Mouse (Mus musculus) retina, postnatal 7 days (tissue): ENCODE results near the gene Fam166a.

Experiments used
- DNase-seq: peaks from one replicate; pipeline ENCODE4 v3.0.0-alpha.2; 2012; ENCODE audit warnings: low read depth, low spot score

The Fam166a gene

DNA sequence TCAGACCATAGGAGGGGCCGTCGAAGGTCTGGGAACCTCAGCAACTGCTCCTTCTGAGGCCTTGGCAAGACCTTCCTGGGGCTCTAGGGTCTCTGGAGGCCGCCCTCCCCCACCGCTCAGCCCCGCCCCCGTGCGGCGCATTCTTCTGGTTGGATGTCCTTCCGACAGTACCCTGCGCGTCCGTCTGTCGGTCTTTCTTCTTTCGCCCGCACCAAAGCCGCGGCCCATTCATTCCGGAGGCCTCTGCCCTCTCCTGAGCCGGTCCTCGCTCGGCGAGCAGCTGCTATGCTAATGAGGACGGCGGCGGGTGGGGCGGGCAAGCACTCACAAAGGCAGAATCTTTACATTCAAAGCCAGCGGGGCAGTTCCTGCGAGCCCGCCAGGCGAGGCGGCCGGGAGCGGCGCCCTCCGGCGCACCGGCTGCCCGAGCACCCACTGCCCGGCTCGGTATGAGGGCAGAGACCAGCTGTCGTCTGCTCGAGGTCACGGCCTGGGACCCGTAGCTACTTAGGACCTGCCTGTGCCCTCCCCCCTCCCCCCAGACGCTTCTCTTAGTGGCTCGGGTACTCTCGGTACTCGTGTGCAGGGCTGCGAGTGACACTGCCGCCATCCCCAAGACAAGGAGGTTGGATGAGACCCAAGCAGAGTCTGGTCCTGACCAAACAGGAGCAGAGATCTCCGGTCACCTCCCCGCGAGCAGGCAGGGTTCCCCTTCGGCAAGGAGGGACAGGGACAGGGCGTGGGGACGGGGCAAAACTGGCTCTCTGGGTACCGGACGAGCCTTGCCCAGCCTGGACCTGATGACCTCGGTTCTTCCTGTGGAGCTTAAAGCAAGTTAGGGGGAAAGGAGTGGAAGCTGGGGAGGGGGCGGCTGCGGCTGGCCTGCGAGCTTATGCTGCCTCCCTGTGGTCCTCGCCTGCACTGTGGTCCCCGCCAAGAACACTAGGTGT lies 32.6 kb upstream of the Fam166a start:
- DNase-seq, result peak; percentile 49

DNA sequence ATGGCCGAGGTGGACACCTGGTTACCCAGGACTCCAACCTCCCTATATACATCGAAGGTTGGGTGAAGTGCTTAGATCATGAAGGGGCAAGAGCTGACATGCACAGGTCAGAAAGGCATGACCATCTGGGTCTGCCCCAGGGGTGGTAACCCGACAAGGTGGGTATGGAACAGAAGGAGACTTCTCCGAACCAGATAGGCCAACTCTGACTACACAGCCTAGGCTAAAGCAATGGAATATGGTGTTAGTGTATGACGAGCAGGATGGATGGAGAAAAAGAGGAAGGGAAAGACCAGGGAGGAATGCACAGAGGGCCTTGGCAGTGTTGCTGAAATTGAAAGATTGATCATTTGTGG lies 32.0 kb upstream of the Fam166a start:
- no peak for DNase-seq

DNA sequence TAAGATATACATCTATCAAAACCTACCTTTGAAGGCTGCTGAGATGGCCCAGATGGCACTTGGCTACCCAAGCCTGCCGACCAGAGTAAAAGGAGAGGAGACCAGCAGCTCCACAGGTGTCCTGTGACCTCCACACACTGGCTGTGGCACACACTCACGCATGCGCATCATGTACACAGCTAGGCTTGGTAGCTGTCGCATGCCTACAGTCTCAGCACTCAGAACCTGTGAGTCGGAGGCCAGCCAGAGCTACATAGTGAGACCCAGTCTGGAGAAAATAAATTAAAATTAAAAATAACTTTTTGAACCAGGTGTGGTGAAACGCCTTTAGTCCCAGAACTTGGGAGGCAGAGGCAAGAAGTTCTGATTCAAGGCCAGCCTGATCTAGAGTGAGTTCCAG lies 30.7 kb upstream of the Fam166a start:
- no peak for DNase-seq

DNA sequence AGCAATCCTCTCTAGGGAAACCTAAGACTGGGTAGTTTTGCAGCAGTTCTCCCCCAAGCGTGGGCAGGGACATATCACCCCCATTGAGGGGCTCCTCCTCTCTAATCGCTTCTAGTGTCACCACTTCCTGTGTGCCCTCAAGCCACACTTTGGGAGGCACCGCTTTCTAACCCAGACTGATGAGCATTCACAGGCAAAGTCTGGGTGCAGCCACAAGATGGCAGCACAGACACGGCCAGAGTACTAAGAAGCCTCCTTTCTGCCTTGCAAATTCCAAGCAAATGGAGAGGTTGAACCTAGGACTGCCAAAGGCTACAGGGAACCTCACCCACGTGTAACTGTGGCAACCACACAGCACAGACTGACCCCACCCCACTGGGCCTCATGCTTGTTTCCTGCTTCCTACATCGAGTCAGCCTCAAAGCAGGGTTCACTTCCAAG lies 25.2 kb upstream of the Fam166a start:
- DNase-seq, result peak; percentile 78

DNA sequence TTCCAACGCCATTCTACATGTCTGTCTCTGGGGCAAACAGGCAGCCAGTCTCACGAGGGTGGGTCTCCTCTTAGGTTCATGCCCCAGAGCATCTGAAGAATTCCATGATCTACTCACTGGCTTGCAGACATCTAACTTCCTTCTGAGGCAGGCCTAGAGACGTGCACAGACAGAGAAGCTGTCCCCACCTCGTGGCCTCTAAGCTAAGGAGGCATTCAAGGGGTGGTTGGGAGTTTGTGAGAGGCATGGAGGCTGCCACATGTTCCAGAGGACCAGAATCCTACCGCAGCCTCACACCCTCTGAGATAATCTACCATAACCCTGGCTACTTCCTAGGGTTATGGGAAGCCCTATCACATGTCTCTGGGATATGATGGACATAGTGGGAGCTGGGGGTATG lies 24.5 kb upstream of the Fam166a start:
- no peak for DNase-seq

DNA sequence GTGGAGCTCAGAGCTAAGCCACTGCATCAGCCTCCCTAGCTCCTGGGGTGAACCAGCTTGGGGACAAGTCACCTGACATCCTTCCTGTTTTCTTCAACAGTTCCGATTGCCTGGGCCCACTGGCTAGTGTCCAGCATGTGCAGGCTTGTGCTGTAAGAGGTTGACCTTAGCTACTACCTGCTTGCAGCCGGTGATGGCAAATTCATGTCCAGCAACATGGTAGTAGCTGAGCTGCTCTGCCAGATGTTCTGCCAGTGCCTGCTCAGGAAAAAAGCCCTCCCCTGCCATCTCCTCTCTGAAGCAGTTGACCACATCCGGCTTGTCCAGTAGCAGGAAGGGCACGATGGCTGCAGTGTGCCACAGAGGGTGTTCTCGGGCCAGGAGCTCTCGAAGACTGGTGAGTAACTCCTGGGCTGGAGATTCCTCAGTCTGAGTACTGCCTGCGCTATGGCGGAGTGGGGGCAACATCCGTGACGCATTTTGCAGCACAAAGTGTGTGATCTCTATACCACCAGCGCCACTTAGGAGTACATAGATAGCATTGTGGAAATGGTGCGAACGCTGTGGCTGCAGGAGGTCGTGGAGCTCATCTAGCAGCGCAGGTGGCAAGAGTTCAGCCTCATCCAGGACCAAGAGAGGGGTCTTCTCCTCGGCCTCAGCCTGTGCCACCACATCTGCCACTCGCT lies 23.9 kb upstream of the Fam166a start:
- no peak for DNase-seq

DNA sequence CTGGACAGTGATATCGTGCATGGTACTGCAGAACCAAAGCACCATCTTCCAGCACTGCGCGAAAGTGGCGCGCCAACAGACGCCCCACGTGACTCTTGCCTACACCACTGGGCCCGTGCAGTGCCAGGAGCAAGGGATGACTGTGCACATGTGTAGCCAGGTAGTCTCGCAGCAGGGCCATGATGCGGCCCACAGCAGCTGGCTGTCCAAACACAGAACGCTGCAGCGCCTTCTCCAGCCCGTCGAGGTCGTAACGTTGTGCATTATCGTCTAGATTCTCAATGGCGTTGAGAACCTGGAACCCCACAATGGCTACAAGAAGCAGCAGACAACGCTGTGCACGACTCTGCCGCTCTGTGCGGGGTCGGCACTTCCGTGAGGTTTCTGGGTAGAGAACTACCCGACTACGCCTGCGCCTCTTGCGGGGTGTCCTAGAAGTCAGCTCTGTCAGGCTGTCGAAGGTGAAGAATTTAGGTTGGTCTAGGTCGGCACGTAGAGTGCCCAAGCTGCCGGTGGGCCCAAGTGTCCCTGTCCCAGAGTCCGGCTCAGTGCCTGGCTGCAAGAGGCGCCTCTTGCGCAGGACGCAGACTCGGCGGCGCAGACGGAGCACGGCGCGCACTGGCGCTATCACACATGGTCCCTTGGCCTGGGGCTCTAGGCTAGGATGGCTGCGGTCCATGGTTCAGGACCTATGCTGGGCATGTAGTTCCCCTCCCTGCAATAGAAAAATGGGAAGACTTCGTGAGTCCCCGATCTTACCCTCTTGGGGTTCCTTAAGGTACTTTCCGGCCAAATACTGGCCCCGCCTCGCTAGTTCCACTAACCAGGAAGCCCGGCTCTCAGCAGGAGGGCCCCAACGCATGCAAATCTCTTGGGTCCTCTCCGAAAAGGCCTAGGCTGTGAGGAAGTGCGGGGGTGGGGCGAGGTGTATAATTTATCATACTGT lies 23.1 kb upstream of the Fam166a start:
- DNase-seq, result no peak

DNA sequence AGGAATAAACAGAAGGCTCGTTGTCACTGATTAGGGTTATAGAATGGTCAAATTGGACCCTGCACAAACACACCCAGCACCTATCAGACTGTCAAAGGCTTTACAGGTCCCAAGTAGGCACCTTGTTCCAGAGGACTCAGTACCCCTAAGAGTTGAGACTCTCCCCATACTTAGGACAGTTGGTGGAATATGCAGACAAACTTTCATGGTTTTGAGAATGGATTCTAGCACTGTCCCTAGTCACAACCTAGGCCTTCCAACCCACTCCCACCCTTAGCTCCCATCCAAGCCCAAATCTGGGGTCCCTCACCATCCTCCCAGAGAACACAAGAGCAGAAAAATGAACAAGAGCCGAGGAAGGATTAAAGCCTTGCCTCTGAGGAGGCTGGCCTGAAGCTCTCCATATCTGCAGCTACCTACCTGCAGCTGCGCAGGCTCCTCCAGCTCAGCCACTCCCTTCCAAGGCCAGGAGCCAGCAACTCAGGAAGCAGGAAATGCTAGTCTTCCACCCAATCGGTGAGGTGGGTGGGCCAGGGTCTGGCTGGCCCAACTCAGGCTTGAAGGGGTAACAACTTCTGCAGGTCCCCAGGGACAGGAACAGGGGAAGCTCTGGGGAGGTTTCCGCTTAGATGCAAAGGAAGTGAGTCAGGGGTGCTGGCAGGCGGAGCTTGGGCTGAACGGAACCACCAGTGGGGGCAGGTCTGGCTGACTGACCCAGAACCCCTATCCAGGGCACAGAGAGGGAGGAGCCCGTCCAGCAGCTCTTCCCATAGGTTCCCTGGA lies 22.2 kb upstream of the Fam166a start, which contains the start of gene Tor4a:
Tor4a (minus strand) TSS at position 715 of the 783 bp plus-strand sequence.
- DNase-seq, result no peak

DNA sequence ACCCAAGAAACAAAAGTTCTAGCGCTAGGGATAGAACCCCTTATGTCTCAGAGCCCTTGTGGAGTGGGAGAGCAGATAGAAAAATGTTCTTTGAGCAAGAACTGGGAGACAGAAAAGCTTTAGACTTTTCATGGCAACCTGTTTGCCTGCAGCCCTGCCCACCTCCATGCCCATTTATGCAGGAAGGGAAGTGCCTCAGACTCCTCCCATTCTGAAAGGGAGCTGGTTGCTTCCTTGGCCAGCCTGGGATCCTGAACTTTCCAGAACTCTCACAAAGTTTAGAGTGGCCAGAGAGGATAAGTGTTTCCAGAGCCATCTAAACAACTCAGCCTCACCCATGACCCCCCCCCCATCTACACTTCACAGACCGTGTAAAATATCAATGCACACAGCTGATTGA lies 21.4 kb upstream of the Fam166a start:
- no peak for DNase-seq

DNA sequence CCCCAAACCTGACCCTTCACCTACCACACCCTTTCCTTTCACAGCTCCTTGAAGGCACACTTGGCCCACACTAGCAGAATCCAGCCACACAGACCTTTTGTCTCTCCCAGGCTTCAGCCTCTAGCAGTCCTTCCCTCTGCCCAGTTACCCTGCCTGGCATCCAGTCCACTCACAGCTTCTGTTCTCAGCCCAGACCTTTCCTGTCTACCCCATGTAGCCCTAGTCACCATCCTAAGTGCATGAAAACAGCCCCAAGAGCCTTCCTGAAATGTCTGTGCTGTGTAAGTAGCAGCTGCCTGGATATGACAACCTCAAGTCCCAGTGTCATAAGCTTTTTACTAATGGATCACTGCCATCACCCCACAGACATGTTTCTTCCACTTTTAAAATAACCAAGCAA lies 20.6 kb upstream of the Fam166a start:
- DNase-seq, result no peak

DNA sequence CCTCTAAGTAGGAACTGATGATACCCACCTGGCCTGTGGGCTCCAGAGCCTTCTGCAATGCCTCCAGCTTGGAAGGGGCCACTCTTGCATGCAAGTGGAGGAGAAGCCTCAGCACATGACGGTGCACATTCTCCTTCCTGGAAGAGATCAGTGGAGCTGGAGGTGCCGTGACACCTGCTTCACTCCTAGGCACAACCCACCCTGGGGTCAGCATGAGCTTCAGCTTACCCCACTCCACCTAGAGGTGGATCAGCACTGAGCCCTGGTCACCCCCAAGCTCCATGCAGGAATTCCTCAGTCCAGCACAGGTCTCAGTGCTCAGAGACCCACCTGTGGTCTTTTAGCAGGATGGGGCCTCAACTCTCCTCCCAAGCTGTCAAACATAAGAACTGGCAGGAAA lies 17.9 kb upstream of the Fam166a start:
- no peak for DNase-seq

DNA sequence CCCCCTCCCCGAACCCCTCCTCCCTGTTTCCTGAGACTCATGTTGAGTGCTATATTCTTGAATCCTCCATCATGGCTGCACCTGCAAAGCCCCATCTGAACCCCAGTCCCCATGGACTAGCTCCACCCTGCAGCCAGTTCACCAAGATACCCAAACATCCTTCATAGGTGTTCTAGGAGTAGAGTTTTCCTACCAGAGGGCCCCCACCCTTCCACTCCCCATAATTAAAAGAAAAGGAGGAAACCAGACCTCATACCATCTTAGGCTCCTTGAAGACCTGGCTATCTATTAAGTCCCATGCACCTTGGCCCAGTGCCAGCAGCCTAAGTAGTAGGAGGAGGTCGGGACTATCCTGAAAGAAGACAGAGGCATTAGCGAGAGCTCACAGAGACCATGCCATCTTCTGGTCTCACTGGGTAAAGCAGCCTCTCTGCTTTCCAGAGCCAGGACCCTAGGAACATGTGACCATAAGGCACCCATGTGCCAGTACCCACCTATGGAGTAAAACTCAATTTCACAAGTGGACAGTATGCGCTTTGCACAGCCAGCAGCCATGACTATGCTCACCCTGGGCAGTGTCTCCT lies 14.8 kb upstream of the Fam166a start:
- DNase-seq, result no peak

DNA sequence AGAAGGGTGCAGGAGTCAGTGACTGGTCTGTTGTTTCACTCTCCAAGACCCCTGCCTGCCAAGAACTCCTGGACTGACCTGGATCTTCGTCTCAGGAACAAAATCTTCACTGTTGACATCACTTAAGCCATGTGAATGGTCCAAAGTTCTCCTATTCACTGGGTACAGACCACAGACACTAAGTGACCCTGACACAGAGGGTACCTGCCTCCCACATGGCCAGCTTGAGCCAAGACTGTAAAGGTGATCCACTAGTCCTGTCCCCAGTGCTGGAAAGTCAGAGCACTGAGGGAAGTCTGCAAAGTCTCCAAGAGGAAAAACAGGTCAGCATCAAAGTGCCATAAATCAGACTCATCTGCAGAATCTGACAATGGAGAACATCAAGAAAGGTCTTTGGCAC lies 11.0 kb upstream of the Fam166a start:
- DNase-seq, result no peak

DNA sequence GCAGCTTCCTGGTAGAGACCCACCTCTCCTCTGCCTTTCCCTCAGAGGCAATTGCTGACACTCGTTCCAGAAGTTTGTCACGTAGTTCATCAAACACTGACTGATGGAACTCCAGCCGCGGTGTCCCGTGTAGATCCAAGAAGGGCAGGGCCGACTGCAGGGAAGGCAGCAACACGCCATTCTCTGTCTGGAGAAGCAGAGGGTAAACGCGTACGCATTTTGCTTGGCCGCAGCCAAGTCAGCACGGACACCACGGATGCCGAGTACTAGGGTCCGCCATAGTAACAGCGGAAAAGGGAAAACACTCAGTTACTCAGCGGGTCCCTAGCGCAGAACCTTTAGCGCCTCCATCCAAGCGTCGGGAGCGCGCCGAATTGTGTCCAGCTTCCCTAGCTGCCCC lies 7.9 kb upstream of the Fam166a start:
- no peak for DNase-seq

DNA sequence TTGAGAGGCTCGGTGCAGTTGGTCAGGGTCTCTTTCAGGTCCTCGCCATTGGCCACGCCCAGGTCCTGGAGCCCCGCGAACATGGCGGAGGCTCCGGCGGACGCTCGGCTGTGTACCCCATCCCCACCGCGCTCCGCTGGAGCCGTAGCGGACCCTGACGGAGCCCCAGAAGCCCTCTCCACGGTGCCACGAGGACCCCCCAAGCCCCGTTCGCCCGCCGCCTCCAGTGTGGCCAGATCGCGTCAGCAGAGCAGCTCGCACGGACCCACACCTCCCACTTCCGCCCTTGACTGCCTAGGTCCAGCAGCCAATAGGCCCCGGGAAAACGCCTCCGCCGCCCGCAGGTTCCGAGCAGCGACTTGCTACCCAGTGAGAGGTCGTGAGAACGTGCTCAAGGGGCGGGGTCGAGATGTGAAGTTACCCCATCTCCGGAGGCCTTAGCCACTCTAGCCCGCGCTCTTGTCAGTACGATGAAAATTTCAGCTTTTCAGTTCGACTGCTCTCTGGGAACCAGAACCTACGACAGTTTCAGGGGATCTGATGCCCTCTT lies 7.3 kb upstream of the Fam166a start, which contains the start of gene Nelfb:
Nelfb (minus strand) TSS at position 369 of the 550 bp plus-strand sequence.
- DNase-seq, result peak; percentile 75

DNA sequence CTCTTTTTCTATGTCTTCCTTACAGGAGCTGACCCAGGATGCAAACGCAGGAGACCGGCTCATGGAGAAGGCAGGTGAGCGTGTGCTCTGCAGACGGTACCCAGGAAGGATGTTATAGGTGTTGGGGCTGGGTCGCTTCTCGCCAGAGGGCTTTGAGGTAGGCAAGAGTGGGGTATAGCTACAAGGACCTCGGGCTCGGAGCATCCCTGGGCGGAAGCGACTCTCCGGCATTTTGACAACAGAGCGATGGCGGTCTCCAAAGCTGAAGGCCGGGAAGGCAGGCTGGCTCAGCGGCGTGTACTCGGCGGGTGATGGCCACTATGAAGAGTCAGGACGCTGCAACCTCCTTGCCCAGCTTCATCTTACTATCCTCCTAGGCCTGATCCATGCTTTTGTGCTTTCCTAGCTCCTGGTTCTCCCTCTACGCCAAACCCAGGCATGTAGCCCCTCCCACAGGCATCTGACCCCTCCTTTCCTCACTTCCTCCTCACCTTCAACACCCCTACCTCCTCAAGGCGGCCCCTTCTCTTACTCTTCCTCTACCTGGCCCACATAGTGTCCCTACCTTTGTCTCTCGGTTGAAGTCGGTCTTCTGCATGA lies 5.2 kb upstream of the Fam166a start:
- DNase-seq, result no peak

DNA sequence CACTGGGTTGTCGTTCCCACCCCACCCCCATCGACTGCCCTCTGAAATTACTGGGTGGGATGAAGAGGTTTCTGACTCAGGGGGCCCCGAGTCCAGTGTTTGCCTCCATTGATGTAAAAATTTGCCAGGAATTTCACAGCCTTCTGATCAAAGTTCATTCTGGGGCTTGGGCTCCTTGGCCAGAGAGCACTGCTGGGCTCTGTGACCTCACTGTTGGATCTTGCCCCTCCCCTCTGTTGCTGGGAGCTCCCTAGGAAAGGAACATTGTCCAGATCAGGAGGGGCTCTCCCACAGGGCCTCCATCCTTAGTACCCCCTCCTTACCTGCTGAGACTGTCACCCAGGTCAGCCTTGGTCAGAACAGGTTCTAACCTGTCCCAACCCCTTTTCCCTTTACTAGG lies 4.1 kb upstream of the Fam166a start, which contains the start of gene Stpg3:
Stpg3 (minus strand) TSS at position 194 of the 400 bp plus-strand sequence.
- DNase-seq, result no peak

DNA sequence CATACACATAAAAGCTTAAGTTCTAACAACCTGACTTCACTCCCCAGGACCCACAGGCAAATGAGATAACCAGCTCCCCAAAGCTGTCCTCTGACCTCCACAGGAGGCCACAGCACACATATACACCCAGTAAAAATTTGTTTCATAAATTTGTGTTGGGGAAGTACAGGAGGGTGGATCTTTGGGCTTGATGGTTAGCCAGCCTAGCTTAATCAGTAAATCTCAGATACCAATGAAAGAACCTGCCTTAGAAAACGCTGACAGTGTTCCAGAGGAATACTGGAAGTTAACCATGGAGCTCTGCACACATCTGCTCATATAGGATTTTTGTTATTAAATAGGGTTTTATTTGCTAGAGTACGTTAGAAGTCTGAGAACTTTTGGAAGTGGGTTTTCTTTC lies 879 bp upstream of the Fam166a start:
- DNase-seq, result no peak

DNA sequence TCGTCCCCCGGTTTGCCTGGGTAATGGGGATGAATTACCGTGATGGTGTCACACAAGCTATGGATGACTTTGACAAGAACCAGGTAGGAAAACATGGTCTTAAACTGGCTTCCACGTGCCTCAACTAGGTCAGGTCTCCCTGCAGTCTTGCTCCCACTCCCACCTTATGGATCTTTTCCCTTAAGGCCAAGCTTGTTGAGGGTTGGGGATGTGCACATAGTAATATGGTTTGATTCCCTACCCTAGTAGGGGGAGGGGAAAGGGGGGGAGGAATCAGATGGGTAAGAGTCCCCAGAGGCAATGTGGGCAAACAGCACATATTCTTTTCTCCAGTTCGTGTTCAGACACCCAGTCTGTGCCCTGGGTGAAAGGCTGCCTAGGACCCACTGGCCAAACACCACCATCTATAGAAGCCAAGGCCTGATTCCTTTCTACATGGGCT lies 2.8 kb downstream of the Fam166a start:
- DNase-seq, result no peak
